Mouse (Mus musculus) MEL (cell line): ENCODE measurements around the gene Manba. TPM values are rescaled to one million over a fixed set of nuclear protein-coding genes. Genes with fewer than 3 reads are reported as not detected.

Source experiments
- DNase-seq: peaks from one replicate; pipeline ENCODE4 v3.0.0; 2011; ENCODE audit warnings: low read depth, low spot score
- H3K27ac ChIP-seq: 2 replicates; pipeline ENCODE4 v1.5.1; 2012; ENCODE audit warnings: low read depth, mild to moderate bottlenecking, control low read depth, low read length, moderate library complexity; ENCODE audit not compliant: control insufficient read depth
- H3K27me3 ChIP-seq, 2 experiments: fragments of 150-350 bp in 1 of 2; sonication (generic) in 1 of 2; 2 replicates each; pipeline ENCODE4 v1.6.1; 2012; ENCODE audit warnings: low read length in 2 of 2, mild to moderate bottlenecking in 2 of 2, improper control_type of control experiment in 1 of 2, moderate library complexity in 1 of 2; ENCODE audit not compliant: insufficient read depth in 2 of 2, control insufficient read depth in 1 of 2
- H3K36me3 ChIP-seq, 2 experiments: 2 replicates each; pipeline ENCODE4 v1.6.1; 2012 to 2014; ENCODE audit warnings: low read length in 2 of 2, improper control_type of control experiment in 1 of 2, inconsistent platforms in 1 of 2, mild to moderate bottlenecking in 1 of 2; ENCODE audit not compliant: insufficient read depth in 2 of 2, control insufficient read depth in 1 of 2
- H3K4me1 ChIP-seq, 2 experiments: fragments of 150-350 bp in 1 of 2; sonication (generic) in 1 of 2; 2 replicates each; pipeline ENCODE4 v1.6.1; 2012; ENCODE audit warnings: low read length in 2 of 2, improper control_type of control experiment in 1 of 2, mild to moderate bottlenecking in 1 of 2; ENCODE audit not compliant: insufficient read depth in 2 of 2, control insufficient read depth in 1 of 2
- H3K4me3 ChIP-seq, 2 experiments: fragments of 150-350 bp in 1 of 2; sonication (generic) in 1 of 2; 2 replicates each; pipeline ENCODE4 v1.5.1; 2012; ENCODE audit warnings: low read depth in 2 of 2, low read length in 2 of 2, mild to moderate bottlenecking in 2 of 2, moderate library complexity in 2 of 2, control low read depth in 1 of 2, improper control_type of control experiment in 1 of 2; ENCODE audit not compliant: control insufficient read depth in 1 of 2, insufficient read depth in 1 of 2
- H3K79me2 ChIP-seq: 2 replicates; pipeline ENCODE4 v1.6.1; 2012; ENCODE audit warnings: mild to moderate bottlenecking, low read length, moderate library complexity; ENCODE audit not compliant: control insufficient read depth, poor library complexity, insufficient read depth
- H3K9ac ChIP-seq: 2 replicates; pipeline ENCODE4 v1.6.1; 2012; ENCODE audit warnings: low read depth, mild to moderate bottlenecking, control low read depth, low read length, moderate library complexity; ENCODE audit not compliant: control insufficient read depth, poor library complexity, severe bottlenecking
- H3K9me3 ChIP-seq: fragments of 150-350 bp; sonication (generic); replicated peaks from 2 replicates; pipeline ENCODE4 v1.6.1; 2012; ENCODE audit warnings: mild to moderate bottlenecking, low read length, improper control_type of control experiment, moderate library complexity; ENCODE audit not compliant: insufficient read depth
- CHD2 ChIP-seq: IDR thresholded peaks from 2 replicates; pipeline ENCODE4 v1.6.1; 2011; ENCODE audit warnings: low read length, improper control_type of control experiment
- CTCF ChIP-seq, 3 experiments: IDR thresholded peaks in 2 of 3; conservative IDR thresholded peaks in 1 of 3; 2 replicates each; pipeline ENCODE4 v1.5.1; 2011 to 2012; ENCODE audit warnings: low read length in 3 of 3, low read depth in 2 of 3, mild to moderate bottlenecking in 2 of 3, improper control_type of control experiment in 1 of 3, inconsistent platforms in 1 of 3, mixed read lengths in 1 of 3, moderate library complexity in 1 of 3; ENCODE audit not compliant: control insufficient read depth in 1 of 3, insufficient read depth in 1 of 3, poor library complexity in 1 of 3, severe bottlenecking in 1 of 3
- E2F4 ChIP-seq: IDR thresholded peaks from 2 replicates; pipeline ENCODE4 v1.6.1; 2011; ENCODE audit warnings: low read depth, low read length, improper control_type of control experiment, borderline replicate concordance
- EP300 ChIP-seq, 2 experiments: IDR thresholded peaks; 2 replicates each; pipeline ENCODE4 v1.6.1; 2011; ENCODE audit warnings: improper control_type of control experiment in 2 of 2, low read length in 2 of 2, low read depth in 1 of 2, mild to moderate bottlenecking in 1 of 2
- ETS1 ChIP-seq: IDR thresholded peaks from 2 replicates; pipeline ENCODE4 v1.6.1; 2012; ENCODE audit warnings: low read depth, mild to moderate bottlenecking, inconsistent platforms, low read length, improper control_type of control experiment, moderate library complexity
- GATA1 ChIP-seq: IDR thresholded peaks from 2 replicates; pipeline ENCODE4 v1.6.1; 2011; ENCODE audit warnings: low read depth, low read length, improper control_type of control experiment
- HCFC1 ChIP-seq: IDR thresholded peaks from 2 replicates; pipeline ENCODE4 v1.6.1; 2012; ENCODE audit warnings: low read depth, mild to moderate bottlenecking, inconsistent platforms, low read length, improper control_type of control experiment, moderate library complexity
- KAT2A ChIP-seq: conservative IDR thresholded peaks from 2 replicates; pipeline ENCODE4 v1.6.1; 2012; ENCODE audit warnings: low read depth, low read length, improper control_type of control experiment, inconsistent platforms
- MAX ChIP-seq: IDR thresholded peaks from 2 replicates; pipeline ENCODE4 v1.6.1; 2011; ENCODE audit warnings: low read length, improper control_type of control experiment
- MEF2A ChIP-seq: IDR thresholded peaks from 2 replicates; pipeline ENCODE4 v1.6.1; 2014; ENCODE audit warnings: low read depth, mild to moderate bottlenecking, inconsistent platforms, low read length, improper control_type of control experiment; ENCODE audit not compliant: poor library complexity, insufficient replicate concordance, severe bottlenecking; ENCODE audit errors: extremely low read depth
- MXI1 ChIP-seq: IDR thresholded peaks from 2 replicates; pipeline ENCODE4 v1.6.1; 2011; ENCODE audit warnings: mild to moderate bottlenecking, low read depth, low read length, improper control_type of control experiment
- MYB ChIP-seq: IDR thresholded peaks from 2 replicates; pipeline ENCODE4 v1.6.1; 2011; ENCODE audit warnings: mild to moderate bottlenecking, low read depth, low read length, improper control_type of control experiment
- MYC ChIP-seq: IDR thresholded peaks from 2 replicates; pipeline ENCODE4 v1.6.1; 2011; ENCODE audit warnings: low read depth, mild to moderate bottlenecking, low read length, improper control_type of control experiment, moderate library complexity
- NELFE ChIP-seq: IDR thresholded peaks from 2 replicates; pipeline ENCODE4 v1.6.1; 2011; ENCODE audit warnings: low read depth, low read length, improper control_type of control experiment
- NRF1 ChIP-seq: IDR thresholded peaks from 2 replicates; pipeline ENCODE4 v1.6.1; 2014; ENCODE audit warnings: low read depth, mild to moderate bottlenecking, inconsistent platforms, low read length, improper control_type of control experiment, moderate library complexity; ENCODE audit not compliant: poor library complexity, insufficient read depth, severe bottlenecking
- POLR2A ChIP-seq, 2 experiments: IDR thresholded peaks; 2 replicates each; pipeline ENCODE4 v1.6.1; 2011 to 2012; ENCODE audit warnings: low read length in 2 of 2, mild to moderate bottlenecking in 2 of 2, control low read depth in 1 of 2, improper control_type of control experiment in 1 of 2, low read depth in 1 of 2, moderate library complexity in 1 of 2; ENCODE audit not compliant: control insufficient read depth in 1 of 2, insufficient read depth in 1 of 2, poor library complexity in 1 of 2
- POLR2AphosphoS5 ChIP-seq: IDR thresholded peaks from 2 replicates; pipeline ENCODE4 v1.6.1; 2012; ENCODE audit warnings: low read depth, borderline replicate concordance, mild to moderate bottlenecking, inconsistent platforms, low read length, moderate library complexity, mixed read lengths
- RCOR1 ChIP-seq: IDR thresholded peaks from 2 replicates; pipeline ENCODE4 v1.6.1; 2012; ENCODE audit warnings: low read depth, mild to moderate bottlenecking, inconsistent platforms, low read length, improper control_type of control experiment
- SMC3 ChIP-seq: IDR thresholded peaks from 2 replicates; pipeline ENCODE4 v1.6.1; 2011; ENCODE audit warnings: low read depth, low read length, improper control_type of control experiment
- TBP ChIP-seq: IDR thresholded peaks from 2 replicates; pipeline ENCODE4 v1.8.0; 2011; ENCODE audit warnings: low read depth, low read length, improper control_type of control experiment
- TCF12 ChIP-seq: IDR thresholded peaks from 2 replicates; pipeline ENCODE4 v1.6.1; 2014; ENCODE audit warnings: low read depth, mild to moderate bottlenecking, inconsistent platforms, low read length, improper control_type of control experiment, moderate library complexity
- UBTF ChIP-seq: IDR thresholded peaks from 2 replicates; pipeline ENCODE4 v1.6.1; 2012; ENCODE audit warnings: low read depth, mild to moderate bottlenecking, inconsistent platforms, low read length, improper control_type of control experiment, moderate library complexity, borderline replicate concordance; ENCODE audit not compliant: insufficient read depth
- USF2 ChIP-seq, 2 experiments: IDR thresholded peaks; 2 replicates each; pipeline ENCODE4 v1.6.1; 2011 to 2012; ENCODE audit warnings: improper control_type of control experiment in 2 of 2, low read length in 2 of 2, borderline replicate concordance in 1 of 2, inconsistent platforms in 1 of 2, low read depth in 1 of 2, mild to moderate bottlenecking in 1 of 2; ENCODE audit not compliant: insufficient read depth in 1 of 2
- ZMIZ1 ChIP-seq: IDR thresholded peaks from 2 replicates; pipeline ENCODE4 v1.6.1; 2012; ENCODE audit warnings: low read depth, mild to moderate bottlenecking, inconsistent platforms, low read length, improper control_type of control experiment, moderate library complexity
- ZNF384 ChIP-seq: IDR thresholded peaks from 2 replicates; pipeline ENCODE4 v1.6.1; 2012; ENCODE audit warnings: low read depth, mild to moderate bottlenecking, inconsistent platforms, low read length, improper control_type of control experiment
- polyA plus RNA-seq, 2 experiments: library from polyadenylated mRNA; stranded (reverse) in 1 of 2; unstranded in 1 of 2; fragments of >175 nt in 1 of 2; fragments of >200 nt in 1 of 2; gene quantifications; 2 replicates each; pipeline versions ENCODE4 v1.2.1 to v1.2.4; 2012; ENCODE audit warnings: low replicate concordance in 2 of 2, low read depth in 1 of 2; ENCODE audit not compliant: insufficient read length in 2 of 2, insufficient read depth in 1 of 2, missing spikeins in 1 of 2
- total RNA-seq: library from RNA; depleted of rRNA; stranded (reverse); fragments of 300-350 nt; gene quantifications from 2 replicates; pipeline ENCODE4 v1.2.3, GENCODE M21; 2012

Gene Manba
- total and polyA plus RNA-seq, 3 experiments, result 8.1 to 10.6 TPM; not detected in 1

DNA sequence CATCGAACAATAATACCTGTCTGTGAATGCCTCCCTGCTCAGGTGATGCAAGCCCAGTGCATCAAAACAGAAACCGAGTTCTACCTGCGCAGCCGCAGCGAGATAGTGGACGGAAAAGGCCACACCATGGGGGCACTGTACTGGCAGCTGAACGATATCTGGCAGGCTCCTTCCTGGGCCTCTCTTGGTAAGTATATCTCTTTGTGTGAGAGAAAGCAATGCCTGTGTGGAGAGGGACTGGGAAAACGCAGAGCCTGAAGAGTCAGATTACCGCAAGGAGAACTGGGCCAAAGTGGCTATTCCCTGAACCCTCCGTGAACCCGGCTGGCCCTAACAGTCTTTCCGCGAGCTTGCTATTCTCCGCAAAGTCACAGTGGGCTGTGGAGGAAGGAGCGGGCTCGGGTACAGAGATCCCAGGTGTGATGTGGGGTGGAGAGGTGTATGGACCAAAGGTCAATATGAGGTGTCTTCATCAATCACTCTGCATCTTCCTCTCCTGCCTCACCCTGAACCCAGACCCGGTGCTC, 77.8 kb downstream of the Manba start:
- Histone ChIP-seq H3K27ac (no peak overlapping the region), H3K4me1 (peaks cover 2% of the 10 kb centered on the region in 2 experiments; a peak in 2 of 4 replicates), H3K9me3 (no peaks in the 10 kb centered on the region), H3K27me3 (no peaks in the 10 kb centered on the region), H3K4me3 (no peak overlapping the region), H3K36me3 (no peaks in the 10 kb centered on the region; a peak in 1 of 4 replicates), H3K9ac (no peak overlapping the region), H3K79me2 (no peaks in the 10 kb centered on the region)
- TF ChIP-seq USF2 (IDR thresholded peaks at IDR 0.05; ENCODE audit: borderline replicate concordance in 1 of 2, insufficient read depth in 1 of 2, low read depth in 1 of 2, low read length in 2 of 2) (no peak), ZNF384 (no peak), MXI1 (no peak), GATA1 (no peak), NELFE (no peak), ETS1 (no peak), SMC3 (no peak), RCOR1 (no peak), CHD2 (no peak), POLR2AphosphoS5 (no peak), MYB (no peak), ZMIZ1 (no peak), EP300 (IDR thresholded peaks at IDR 0.05; ENCODE audit: low read depth in 1 of 2, low read length in 2 of 2) (no peak), UBTF (no peak), TCF12 (no peak), POLR2A (IDR thresholded peaks at IDR 0.05; ENCODE audit: control insufficient read depth in 1 of 2, insufficient read depth in 1 of 2, low read depth in 1 of 2, low read length in 2 of 2, poor library complexity in 1 of 2) (no peak), MYC (no peak), E2F4 (no peak), HCFC1 (no peak), CTCF (IDR thresholded peaks at IDR 0.05 in 2 of 3, conservative IDR thresholded peaks at IDR 0.05 in 1 of 3; ENCODE audit: control insufficient read depth in 1 of 3, insufficient read depth in 1 of 3, low read depth in 2 of 3, low read length in 3 of 3, poor library complexity in 1 of 3, severe bottlenecking in 1 of 3) (no peak)
- no peak for DNase-seq

DNA sequence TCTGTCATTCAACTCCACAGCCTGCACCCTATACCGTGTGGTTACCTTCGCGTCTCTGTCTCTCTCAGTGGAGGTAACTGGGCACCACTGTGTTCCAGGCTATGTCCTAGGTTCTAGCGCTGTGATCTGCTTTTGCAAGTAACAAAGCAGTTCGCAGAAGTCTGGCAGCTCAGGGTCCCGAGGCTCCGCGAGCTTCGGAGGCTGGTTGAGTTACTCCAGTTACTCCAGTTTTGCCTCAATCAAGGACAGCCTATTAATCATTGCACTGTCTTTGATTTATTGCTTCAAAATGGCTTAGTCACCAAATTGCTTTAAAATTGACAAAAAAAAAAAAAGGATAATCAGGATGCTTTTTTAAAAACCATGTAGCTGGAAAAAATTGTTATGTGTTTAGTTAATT, 79.3 kb downstream of the Manba start:
- Histone ChIP-seq H3K36me3 (peaks cover 0 to 3% of the 10 kb centered on the region in 2 experiments; a peak in 2 of 4 replicates), H3K27ac (no peak overlapping the region), H3K4me1 (peaks cover 9 to 10% of the 10 kb centered on the region in 2 experiments), H3K27me3 (no peaks in the 10 kb centered on the region), H3K4me3 (no peak overlapping the region), H3K9me3 (no peaks in the 10 kb centered on the region), H3K9ac (no peak overlapping the region), H3K79me2 (no peaks in the 10 kb centered on the region)
- no peak for DNase-seq
- TF ChIP-seq GATA1 (no peak), USF2 (IDR thresholded peaks at IDR 0.05; ENCODE audit: borderline replicate concordance in 1 of 2, insufficient read depth in 1 of 2, low read depth in 1 of 2, low read length in 2 of 2) (no peak), MAX (no peak), POLR2A (IDR thresholded peaks at IDR 0.05; ENCODE audit: control insufficient read depth in 1 of 2, insufficient read depth in 1 of 2, low read depth in 1 of 2, low read length in 2 of 2, poor library complexity in 1 of 2) (no peak), NRF1 (no peak), TBP (no peak), MYB (no peak), MEF2A (no peak), UBTF (no peak), ZNF384 (no peak), TCF12 (no peak), SMC3 (no peak), ZMIZ1 (no peak), KAT2A (no peak), CHD2 (no peak), MYC (no peak)
